Mouse (Mus musculus) myocyte (in vitro differentiated cells): ENCODE measurements around the gene Erbb2. TPM values are rescaled to one million over a fixed set of nuclear protein-coding genes. Genes with fewer than 3 reads are reported as not detected.
A peak's percentile ranks its signal among the peaks of the same experiment; 100 is the strongest.

Source experiments
- H3K27me3 ChIP-seq: one replicate; pipeline ENCODE4 v1.6.1; 2011; ENCODE audit not compliant: control insufficient read depth, insufficient read depth, insufficient read length
- H3K36me3 ChIP-seq: one replicate; pipeline ENCODE4 v1.6.1; 2011; ENCODE audit not compliant: control insufficient read depth, insufficient read depth
- H3K4me2 ChIP-seq: one replicate; pipeline ENCODE4 v1.6.1; 2011; ENCODE audit warnings: low read depth, control low read depth
- H3K4me3 ChIP-seq: one replicate; pipeline ENCODE4 v1.5.1; 2011; ENCODE audit warnings: mild to moderate bottlenecking, control low read depth, moderate library complexity
- H3K79me2 ChIP-seq: one replicate; pipeline ENCODE4 v1.6.1; 2011; ENCODE audit not compliant: control insufficient read depth, insufficient read depth
- H3ac ChIP-seq: one replicate; pipeline ENCODE4 v1.6.1; 2011; ENCODE audit not compliant: control insufficient read depth, insufficient read length
- CEBPB ChIP-seq: IDR thresholded peaks from 2 replicates; pipeline ENCODE4 v1.6.1; 2011; ENCODE audit warnings: mild to moderate bottlenecking, moderate library complexity; ENCODE audit not compliant: poor library complexity, insufficient read depth, severe bottlenecking
- E2F4 ChIP-seq: IDR thresholded peaks from one replicate; pipeline ENCODE4 v1.6.1; 2011; ENCODE audit warnings: mild to moderate bottlenecking, control low read depth, moderate library complexity; ENCODE audit not compliant: insufficient read depth
- MAX ChIP-seq: IDR thresholded peaks from one replicate; pipeline ENCODE4 v1.6.1; 2011; ENCODE audit warnings: low read depth, mild to moderate bottlenecking, control low read depth
- MYOD1 ChIP-seq, 3 experiments: IDR thresholded peaks; one replicate each; pipeline ENCODE4 v1.6.1; 2011; ENCODE audit warnings: control low read depth in 2 of 3, low read depth in 2 of 3, mild to moderate bottlenecking in 2 of 3, moderate library complexity in 1 of 3; ENCODE audit not compliant: insufficient read length in 2 of 3, control insufficient read depth in 1 of 3
- MYOG ChIP-seq, 3 experiments: IDR thresholded peaks; one replicate each; pipeline ENCODE4 v1.6.1; 2011; ENCODE audit warnings: control low read depth in 2 of 3, low read depth in 2 of 3, mild to moderate bottlenecking in 2 of 3; ENCODE audit not compliant: insufficient read length in 2 of 3, control insufficient read depth in 1 of 3, insufficient read depth in 1 of 3
- POLR2A ChIP-seq: IDR thresholded peaks from one replicate; pipeline ENCODE4 v1.6.1; 2011; ENCODE audit warnings: low read depth, mild to moderate bottlenecking, control low read depth, moderate library complexity; ENCODE audit not compliant: insufficient read length
- POLR2AphosphoS2 ChIP-seq: IDR thresholded peaks from one replicate; pipeline ENCODE4 v1.6.1; 2011; ENCODE audit warnings: low read depth, control low read depth; ENCODE audit not compliant: insufficient read length
- REST ChIP-seq: IDR thresholded peaks from one replicate; pipeline ENCODE4 v1.6.1; 2011; ENCODE audit warnings: mild to moderate bottlenecking, control low read depth, moderate library complexity; ENCODE audit not compliant: insufficient read depth, insufficient read length
- SRF ChIP-seq: IDR thresholded peaks from one replicate; pipeline ENCODE4 v1.6.1; 2011; ENCODE audit warnings: low read depth; ENCODE audit not compliant: control insufficient read depth, insufficient read length
- TCF12 ChIP-seq: IDR thresholded peaks from one replicate; pipeline ENCODE4 v1.6.1; 2011; ENCODE audit warnings: mild to moderate bottlenecking, control low read depth; ENCODE audit not compliant: poor library complexity, insufficient read depth, severe bottlenecking
- TCF3 ChIP-seq: IDR thresholded peaks from one replicate; pipeline ENCODE4 v1.6.1; 2011; ENCODE audit warnings: low read depth, control low read depth; ENCODE audit not compliant: insufficient read length
- USF1 ChIP-seq: IDR thresholded peaks from one replicate; pipeline ENCODE4 v1.6.1; 2011; ENCODE audit warnings: low read depth, mild to moderate bottlenecking, control low read depth, moderate library complexity
- polyA plus RNA-seq: library from polyadenylated mRNA; unstranded; fragments of >200 nt; fragmentation: generic; extraction: Trizol; gene quantifications from one replicate; pipeline ENCODE4 v1.2.1, GENCODE M21; 2012; ENCODE audit warnings: missing spikeins

Gene Erbb2
- polyA plus RNA-seq, 1 experiment = 33.5 TPM

DNA sequence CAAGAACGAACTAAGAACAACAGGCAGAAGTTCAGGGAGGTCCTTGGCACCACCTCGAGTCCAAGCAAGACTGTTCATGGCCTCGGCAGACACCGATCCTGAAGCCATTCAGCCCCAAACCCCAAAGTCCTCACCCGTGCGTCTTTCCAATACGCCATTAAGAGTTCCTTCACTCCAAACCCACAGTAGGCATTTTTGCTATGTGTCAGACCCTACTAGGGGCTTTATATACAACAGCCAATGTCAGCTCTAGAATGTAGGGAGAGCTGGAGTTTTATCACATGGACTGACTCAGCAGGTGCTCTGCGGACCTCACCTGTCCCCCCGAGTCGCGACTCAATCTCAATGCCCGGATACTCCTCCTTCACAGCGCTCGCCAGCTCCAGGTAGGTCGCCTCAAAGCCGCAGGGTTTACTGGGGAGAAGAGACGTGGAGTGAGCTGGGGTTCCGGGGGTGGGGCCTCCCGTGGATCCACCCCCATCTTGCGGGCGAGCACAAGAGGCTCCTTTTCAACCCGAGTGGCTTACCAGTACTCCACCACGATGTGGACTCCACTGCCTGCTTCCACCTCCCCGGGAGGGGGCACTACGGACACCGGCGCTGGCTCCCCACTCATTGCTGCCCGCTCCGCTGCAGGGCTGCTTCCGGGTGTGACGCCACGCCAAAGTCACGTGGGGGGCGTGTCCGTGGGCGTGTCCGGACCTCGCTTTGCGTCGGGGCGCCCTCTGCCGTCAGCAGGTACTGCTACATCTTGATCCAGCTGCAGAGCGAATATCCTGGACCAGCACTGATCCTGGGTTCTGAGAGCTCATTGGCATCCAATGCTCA is 26.3 kb downstream of the Erbb2 start, which contains the start of gene Mien1:
Gene Mien1, minus strand, starts transcription at position 661 of the 828 bp plus-strand sequence.
- H3K79me2 ChIP-seq = no peaks in the 10 kb centered on the region
- H3K4me3 ChIP-seq = peak within 1 kb of the TSS; percentile 58
- H3K36me3 ChIP-seq = no peaks in the 10 kb centered on the region
- no peaks in the 10 kb centered on the region for H3K27me3 ChIP-seq
- TF ChIP-seq SRF (peak; percentile 87), USF1 (peak; percentile 98), E2F4 (no peak), CEBPB (no peak), REST (no peak), TCF3 (no peak), MYOD1 (IDR thresholded peaks at IDR 0.05; ENCODE audit: control insufficient read depth in 1 of 3, insufficient read length in 2 of 3, low read depth in 2 of 3) (peak in 1 of 3 experiments; percentile 50), POLR2AphosphoS2 (peak; percentile 95), MAX (no peak), TCF12 (no peak), POLR2A (peak; percentile 81), MYOG (IDR thresholded peaks at IDR 0.05; ENCODE audit: control insufficient read depth in 1 of 3, insufficient read depth in 1 of 3, insufficient read length in 2 of 3, low read depth in 2 of 3) (no peak)
- H3K4me2 ChIP-seq = peak within 1 kb of the TSS; percentile 89
- H3ac ChIP-seq = no peak within 1 kb of the TSS

DNA sequence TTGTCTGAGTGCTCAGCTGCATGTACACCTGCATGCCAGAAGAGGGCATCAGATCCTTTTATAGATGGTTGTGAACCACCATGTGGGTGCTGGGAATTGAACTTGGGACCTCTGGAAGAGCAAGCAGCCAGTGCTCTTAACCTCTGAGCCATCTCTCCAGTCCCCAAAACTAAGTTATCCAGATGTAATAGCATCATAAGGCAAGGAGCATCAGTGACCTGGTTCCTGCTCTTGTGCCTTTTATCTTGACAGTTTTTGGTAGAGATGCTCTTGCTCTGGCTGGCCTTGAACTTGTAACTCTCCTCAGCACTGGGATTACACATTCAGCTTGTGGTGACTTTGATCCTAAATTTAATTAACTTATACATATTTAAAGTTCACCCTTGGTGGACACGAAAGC is 31.4 kb downstream of the Erbb2 start:
- Histone ChIP-seq H3K4me2 (no peak overlapping the region), H3ac (no peak overlapping the region), H3K79me2 (no peaks in the 10 kb centered on the region), H3K27me3 (peaks cover 42% of the 10 kb centered on the region), H3K36me3 (no peaks in the 10 kb centered on the region), H3K4me3 (no peak overlapping the region)
- no peak for TF ChIP-seq E2F4
- no peak for TF ChIP-seq TCF12
- no peak for TF ChIP-seq SRF
- TF ChIP-seq USF1 = no peak
- TF ChIP-seq CEBPB = no peak
- TF ChIP-seq REST = no peak
- no peak for TF ChIP-seq MYOD1 (IDR thresholded peaks at IDR 0.05; ENCODE audit: control insufficient read depth in 1 of 3, insufficient read length in 2 of 3, low read depth in 2 of 3)
- TF ChIP-seq TCF3 = no peak
- no peak for TF ChIP-seq POLR2A
- no peak for TF ChIP-seq MYOG (IDR thresholded peaks at IDR 0.05; ENCODE audit: control insufficient read depth in 1 of 3, insufficient read depth in 1 of 3, insufficient read length in 2 of 3, low read depth in 2 of 3)
- TF ChIP-seq MAX = no peak
- TF ChIP-seq POLR2AphosphoS2 = no peak

- no peaks in the 10 kb centered on the region for H3K79me2 ChIP-seq
- H3K27me3 ChIP-seq = peaks cover 57% of the 10 kb centered on the region
- TF ChIP-seq POLR2A = no peak
- TF ChIP-seq TCF3 = no peak
- no peak for TF ChIP-seq POLR2AphosphoS2
- no peak for TF ChIP-seq MYOG (IDR thresholded peaks at IDR 0.05; ENCODE audit: control insufficient read depth in 1 of 3, insufficient read depth in 1 of 3, insufficient read length in 2 of 3, low read depth in 2 of 3)
- TF ChIP-seq MAX = no peak
- no peak for TF ChIP-seq MYOD1 (IDR thresholded peaks at IDR 0.05; ENCODE audit: control insufficient read depth in 1 of 3, insufficient read length in 2 of 3, low read depth in 2 of 3)
- TF ChIP-seq REST = no peak
- no peak for TF ChIP-seq CEBPB
- H3K36me3 ChIP-seq = no peaks in the 10 kb centered on the region
- no peak overlapping the region for H3K4me2 ChIP-seq
- H3ac ChIP-seq = no peak overlapping the region
- no peak overlapping the region for H3K4me3 ChIP-seq
Observed at GRCm38 (mm10) chr11:98445238-98445637, 33.0 kb downstream of the Erbb2 start.

- Histone ChIP-seq H3K27me3 (peaks cover 62% of the 10 kb centered on the region), H3K4me2 (no peak overlapping the region), H3K36me3 (no peaks in the 10 kb centered on the region), H3K79me2 (no peaks in the 10 kb centered on the region), H3K4me3 (no peak overlapping the region), H3ac (no peak overlapping the region)
- TF ChIP-seq TCF12 (no peak), E2F4 (no peak), MYOD1 (IDR thresholded peaks at IDR 0.05; ENCODE audit: control insufficient read depth in 1 of 3, insufficient read length in 2 of 3, low read depth in 2 of 3) (no peak), SRF (no peak), MAX (no peak), REST (no peak), USF1 (no peak), MYOG (IDR thresholded peaks at IDR 0.05; ENCODE audit: control insufficient read depth in 1 of 3, insufficient read depth in 1 of 3, insufficient read length in 2 of 3, low read depth in 2 of 3) (no peak), POLR2AphosphoS2 (no peak)
Observed at GRCm38 (mm10) chr11:98445679-98446078, 33.4 kb downstream of the Erbb2 start.

DNA sequence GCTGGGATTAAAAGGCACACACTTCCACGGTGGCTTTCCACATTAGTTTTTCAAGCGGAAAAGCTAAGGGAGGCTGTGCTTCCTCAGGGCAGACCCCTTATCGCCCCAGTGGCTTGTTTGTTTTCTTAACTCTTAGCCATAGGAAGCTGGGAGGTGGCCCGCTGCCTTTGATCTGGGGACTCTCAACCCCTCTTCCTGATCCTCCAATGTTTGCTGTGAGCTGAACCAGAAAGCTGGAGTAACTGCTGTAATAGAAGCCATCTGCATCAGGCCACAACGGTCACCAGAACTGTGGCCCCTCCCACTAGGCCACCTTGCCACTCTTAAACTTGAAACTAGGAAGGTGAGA is 33.9 kb downstream of the Erbb2 start, which contains the start of gene Grb7:
Gene Grb7, plus strand, starts transcription at position 182 of the 349 bp plus-strand sequence.
- no peaks in the 10 kb centered on the region for H3K79me2 ChIP-seq
- no peak within 1 kb of the TSS for H3K4me2 ChIP-seq
- no peaks in the 10 kb centered on the region for H3K36me3 ChIP-seq
- peaks cover 67% of the 10 kb centered on the region for H3K27me3 ChIP-seq
- no peak within 1 kb of the TSS for H3K4me3 ChIP-seq
- H3ac ChIP-seq = no peak within 1 kb of the TSS
- no peak for TF ChIP-seq TCF12
- TF ChIP-seq MYOD1 (IDR thresholded peaks at IDR 0.05; ENCODE audit: control insufficient read depth in 1 of 3, insufficient read length in 2 of 3, low read depth in 2 of 3) = no peak
- TF ChIP-seq MAX = no peak
- TF ChIP-seq POLR2AphosphoS2 = no peak
- no peak for TF ChIP-seq SRF
- TF ChIP-seq TCF3 = no peak
- no peak for TF ChIP-seq REST
- no peak for TF ChIP-seq POLR2A
- no peak for TF ChIP-seq CEBPB
- TF ChIP-seq USF1 = no peak
- no peak for TF ChIP-seq MYOG (IDR thresholded peaks at IDR 0.05; ENCODE audit: control insufficient read depth in 1 of 3, insufficient read depth in 1 of 3, insufficient read length in 2 of 3, low read depth in 2 of 3)
